Mouse (Mus musculus) liver, postnatal 0 days (tissue): ENCODE measurements around the gene Dcaf5.

ENCODE experiments used
- CTCF ChIP-seq: sonication (generic); IDR thresholded peaks from 2 replicates; pipeline ENCODE4 v1.5.1; 2016; ENCODE audit warnings: antibody characterized with exemption, low read depth
- EP300 ChIP-seq: IDR thresholded peaks from 2 replicates; pipeline ENCODE4 v1.6.1; 2016; ENCODE audit warnings: antibody characterized with exemption, low read depth, mild to moderate bottlenecking

- TF ChIP-seq CTCF (no peak), EP300 (no peak)
Observed at GRCm38 (mm10) chr12:80379831-80380457, 56.5 kb downstream of the Dcaf5 start.
